Mouse (Mus musculus) right cerebral cortex, postnatal 25 days (tissue): ENCODE measurements around the gene Ankrd6.
"Not testable (repeated sequence)": the region's sequence is repeated elsewhere in the genome, so short reads cannot be mapped to it uniquely, and the experiment has no call there.

Experiments used
- DNase-seq: peaks from one replicate; pipeline ENCODE4 v3.0.0; 2022

The Ankrd6 gene

GRCm38 (mm10) chr4:32950356-32951034, at the start of gene Ankrd6:
Gene Ankrd6, minus strand, starts transcription at chr4:32950841.
- DNase-seq = peak; percentile 82

GRCm38 (mm10) chr4:32998996-32999395, 48.4 kb upstream of the Ankrd6 start:
- no peak for DNase-seq

GRCm38 (mm10) chr4:32997571-32997970, 46.9 kb upstream of the Ankrd6 start:
- no peak for DNase-seq

- no peak for DNase-seq
Measured at GRCm38 (mm10) chr4:32996083-32996482, 45.4 kb upstream of the Ankrd6 start.

GRCm38 (mm10) chr4:32994168-32994567, 43.5 kb upstream of the Ankrd6 start:
- no peak for DNase-seq

- no peak for DNase-seq
Measured at GRCm38 (mm10) chr4:32989346-32989745, 38.7 kb upstream of the Ankrd6 start.

GRCm38 (mm10) chr4:32987006-32987405, 36.4 kb upstream of the Ankrd6 start:
- no peak for DNase-seq

GRCm38 (mm10) chr4:32985684-32986083, 35.0 kb upstream of the Ankrd6 start:
- DNase-seq = no peak

- peak; percentile 7 for DNase-seq
Measured at GRCm38 (mm10) chr4:32984801-32985675, 34.4 kb upstream of the Ankrd6 start.

- no peak for DNase-seq
Measured at GRCm38 (mm10) chr4:32984242-32984641, 33.6 kb upstream of the Ankrd6 start.

- DNase-seq = peak; percentile 61
Measured at GRCm38 (mm10) chr4:32983176-32984155, 32.8 kb upstream of the Ankrd6 start.

GRCm38 (mm10) chr4:32982716-32983175, 32.1 kb upstream of the Ankrd6 start, which contains the start of gene Rragd:
Gene Rragd, plus strand, starts transcription at chr4:32983037.
- peak; percentile 50 for DNase-seq

- DNase-seq = peak; percentile 11
Measured at GRCm38 (mm10) chr4:32982041-32982715, 31.5 kb upstream of the Ankrd6 start.

- no peak for DNase-seq
Measured at GRCm38 (mm10) chr4:32981617-32982016, 31.0 kb upstream of the Ankrd6 start.

GRCm38 (mm10) chr4:32980061-32980460, 29.4 kb upstream of the Ankrd6 start:
- no peak for DNase-seq

GRCm38 (mm10) chr4:32977331-32977730, 26.7 kb upstream of the Ankrd6 start:
- no peak for DNase-seq

- DNase-seq = not testable (repeated sequence)
Measured at GRCm38 (mm10) chr4:32964619-32965018, 14.0 kb upstream of the Ankrd6 start.

- DNase-seq = no peak
Measured at GRCm38 (mm10) chr4:32961394-32961793, 10.8 kb upstream of the Ankrd6 start.

GRCm38 (mm10) chr4:32956423-32956822, 5.8 kb upstream of the Ankrd6 start:
- DNase-seq = no peak

GRCm38 (mm10) chr4:32952681-32953080, 2.0 kb upstream of the Ankrd6 start:
- DNase-seq = no peak

GRCm38 (mm10) chr4:32951035-32951940, 647 bp upstream of the Ankrd6 start:
- no peak for DNase-seq
